Mouse (Mus musculus) 3T3-L1 (cell line): ENCODE data around the gene Tmco1.

Experiments used
- DNase-seq: peaks from one replicate; pipeline ENCODE4 v3.0.0-alpha.2; 2015; ENCODE audit warnings: low read depth, low spot score

The Tmco1 gene

DNA sequence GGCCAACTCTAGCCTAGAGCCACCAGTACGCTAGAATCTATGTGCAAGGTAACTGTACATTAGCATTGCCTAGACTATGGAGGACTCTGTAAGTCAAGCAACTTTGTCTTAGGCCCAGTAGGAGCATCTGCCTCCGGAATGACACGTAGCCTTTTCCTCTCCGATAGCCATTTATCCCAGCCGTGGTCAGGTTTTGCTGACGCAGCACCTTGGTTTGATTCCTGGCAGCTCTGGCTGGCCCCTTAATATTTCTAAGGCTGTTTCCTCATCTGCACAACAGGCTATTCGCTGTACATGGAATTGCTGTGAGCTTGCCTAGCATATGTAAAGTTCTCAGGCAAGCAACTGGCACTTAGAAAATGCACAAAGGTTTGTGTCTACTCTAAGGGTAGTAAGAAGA is 64.6 kb downstream of the Tmco1 start:
- DNase-seq = no peak

DNA sequence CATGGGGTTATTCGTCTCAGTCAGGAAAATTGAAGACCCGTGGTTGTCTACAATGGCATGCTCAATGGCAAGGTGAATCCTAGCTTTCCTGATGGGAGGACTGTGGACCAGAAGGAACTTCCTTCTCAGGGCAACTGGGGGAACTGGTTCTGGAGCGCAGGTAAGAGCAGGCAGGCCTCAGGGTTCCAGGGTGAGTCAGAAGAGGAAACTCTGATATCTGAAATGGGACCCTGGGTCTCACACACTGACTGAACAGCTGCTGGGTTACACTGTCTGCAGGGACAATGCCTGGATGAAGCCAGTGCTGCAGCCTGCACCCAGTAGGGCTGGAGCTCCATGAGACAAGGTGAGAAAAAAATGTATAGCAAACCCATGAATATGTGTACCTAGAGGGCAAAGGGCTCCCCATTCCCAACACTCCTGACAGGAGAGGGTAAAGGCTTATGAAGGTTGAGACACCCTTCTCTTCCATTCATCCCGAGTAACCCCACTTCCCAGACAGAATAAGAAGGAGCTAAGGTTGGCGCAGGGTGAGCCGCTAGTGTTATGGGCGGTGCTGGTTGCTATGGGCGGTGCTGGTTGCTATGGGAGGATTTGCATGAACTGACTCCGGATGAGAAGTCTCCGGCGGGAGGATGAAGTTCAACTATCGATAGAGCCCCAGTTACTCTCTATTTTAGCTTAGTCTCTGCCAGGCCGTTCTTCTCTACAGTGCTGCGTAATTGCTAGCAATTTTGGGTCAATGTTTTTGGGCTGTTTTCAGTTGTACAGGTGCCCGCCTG is 66.0 kb downstream of the Tmco1 start:
- no peak for DNase-seq

GRCm38 (mm10) chr1:167374942-167375341 is 66.8 kb downstream of the Tmco1 start:
- DNase-seq = no peak

GRCm38 (mm10) chr1:167378019-167378418 is 69.8 kb downstream of the Tmco1 start:
- no peak for DNase-seq

GRCm38 (mm10) chr1:167379751-167380150 is 71.6 kb downstream of the Tmco1 start:
- no peak for DNase-seq

DNA sequence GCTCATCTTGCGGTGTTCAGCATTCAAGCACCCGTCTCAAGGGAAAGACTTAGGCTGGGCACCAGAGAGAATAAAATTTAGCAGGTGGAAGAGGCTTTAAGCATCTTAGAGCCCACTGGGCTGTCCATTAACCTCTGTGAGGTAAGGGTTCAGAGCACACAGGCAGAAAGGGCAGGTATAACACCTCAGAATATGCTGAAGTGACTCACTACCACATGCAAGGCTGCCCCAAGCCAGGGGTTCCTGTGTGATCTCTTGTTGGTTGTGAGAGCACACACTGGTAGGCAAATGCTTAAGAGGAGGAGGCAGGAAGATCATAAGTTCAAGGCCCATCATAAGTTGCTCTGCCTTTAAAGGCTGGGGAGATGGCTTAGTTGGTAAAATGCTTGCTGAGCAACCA is 72.0 kb downstream of the Tmco1 start:
- no peak for DNase-seq

GRCm38 (mm10) chr1:167381050-167382015 is 73.2 kb downstream of the Tmco1 start:
- no peak for DNase-seq

GRCm38 (mm10) chr1:167382316-167382715 is 74.1 kb downstream of the Tmco1 start:
- no peak for DNase-seq

GRCm38 (mm10) chr1:167382763-167383162 is 74.6 kb downstream of the Tmco1 start:
- DNase-seq = no peak

DNA sequence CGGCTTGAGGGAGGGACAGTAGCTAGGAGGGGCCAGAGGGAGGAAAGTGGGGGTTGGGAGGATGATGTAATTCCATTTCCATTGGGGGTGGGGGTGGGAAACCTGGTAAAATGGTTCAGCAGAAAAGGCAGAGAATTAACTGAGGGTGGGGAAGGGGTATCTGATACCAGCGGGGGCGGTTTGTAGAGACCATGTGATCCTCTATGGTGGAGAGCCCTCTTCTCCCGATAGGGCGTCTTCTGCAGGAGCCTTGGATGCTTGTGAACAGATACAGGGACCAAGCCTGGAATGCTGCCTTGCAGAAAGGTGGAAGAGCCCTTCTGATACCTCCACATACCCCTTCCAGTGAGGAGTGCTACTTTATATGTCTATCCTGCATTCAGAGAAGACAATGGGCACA is 75.0 kb downstream of the Tmco1 start:
- no peak for DNase-seq
